In the genomic region with DNA sequence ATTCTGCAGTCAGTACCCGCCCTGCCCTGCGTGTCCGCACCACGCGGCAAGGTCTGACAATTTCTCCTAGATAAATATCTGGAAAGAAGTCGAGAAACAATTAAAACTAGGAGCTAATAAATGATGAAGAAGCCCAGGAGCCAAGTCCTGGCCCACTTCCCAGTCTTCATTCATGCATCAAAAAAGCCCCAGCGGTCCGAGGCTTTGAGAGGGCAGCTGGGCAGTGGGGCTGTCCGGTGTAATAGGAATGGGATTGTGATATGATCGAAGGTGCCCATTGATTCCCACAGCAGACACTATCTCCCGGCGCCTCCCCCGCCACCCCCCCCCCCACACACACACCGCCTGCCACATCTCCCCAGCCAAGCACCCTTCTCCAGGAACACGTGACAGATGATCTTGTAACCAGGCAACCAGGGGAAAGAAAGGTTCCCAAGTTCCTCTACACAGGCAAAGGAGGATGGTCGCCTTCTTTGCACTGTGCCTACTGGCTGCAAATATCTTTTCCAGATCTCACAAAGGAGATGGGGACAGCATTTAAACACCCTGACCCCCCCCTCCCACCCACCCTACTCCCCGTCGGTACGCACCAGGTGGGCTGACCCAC, we compare ENCODE assay signal across 10 mouse cellular contexts.
DNase-seq lines count a peak whose midpoint lies in the region; ATAC-seq lines count a peak whose summit lies in the region.
"Had no signal": no experiment of that assay in that cellular context is flagged by ENCODE, and none has a peak within 500 bp of the region (broad histone marks: within the 10 kb centered on the region; RNA-seq: fewer than 3 reads in every experiment).

No protein-coding gene starts in this region.

- DNase-seq in cerebellum, postnatal 10 days = peak; percentile 88 to 89
- DNase-seq in MN1 (ENCODE audit: low spot score) = peak; percentile 15
- DNase-seq in heart, adult 9 months (ENCODE audit: low spot score in 2 of 2) = no peak
- no peak for DNase-seq in frontal cortex, postnatal 36 days (ENCODE audit: low spot score in 2 of 2)
- DNase-seq: cerebellum, adult 11 months had no signal

- peak overlapping the region; percentile 26 for H3K4me2 ChIP-seq in hindbrain, embryonic 13.5 days
- H3K4me2 ChIP-seq in midbrain, embryonic 12.5 days (replicated peaks) = 0 out of 2 replicates have a peak overlapping the region, but pooled peaks have one; percentile 2
- no peak overlapping the region for H3K4me2 ChIP-seq in heart, embryonic 12.5 days
- H3K4me2 ChIP-seq: liver, embryonic 12.5 days had no signal

- no peaks in the 10 kb centered on the region for H3K27me3 ChIP-seq in hindbrain, embryonic 13.5 days
- H3K27me3 ChIP-seq in midbrain, embryonic 12.5 days = no peaks in the 10 kb centered on the region
- H3K27me3 ChIP-seq in heart, embryonic 12.5 days (replicated peaks) = 0 out of 2 replicates have a peak, but pooled peaks cover 9% of the 10 kb centered on the region
- H3K27me3 ChIP-seq: liver, embryonic 12.5 days had no signal

- peaks cover 95% of the 10 kb centered on the region for H3K4me1 ChIP-seq in hindbrain, embryonic 13.5 days (replicated peaks)
- H3K4me1 ChIP-seq in midbrain, embryonic 12.5 days = peaks cover 84% of the 10 kb centered on the region
- peaks cover 39% of the 10 kb centered on the region for H3K4me1 ChIP-seq in heart, embryonic 12.5 days (replicated peaks)
- H3K4me1 ChIP-seq: liver, embryonic 12.5 days had no signal

- H3K9me3 ChIP-seq in hindbrain, embryonic 13.5 days = no peaks in the 10 kb centered on the region
- H3K9me3 ChIP-seq in midbrain, embryonic 12.5 days = no peaks in the 10 kb centered on the region
- H3K9me3 ChIP-seq in heart, embryonic 12.5 days (replicated peaks) = no peaks in the 10 kb centered on the region
- H3K9me3 ChIP-seq: liver, embryonic 12.5 days had no signal

- no peak overlapping the region for H3K9ac ChIP-seq in hindbrain, embryonic 13.5 days
- no peak overlapping the region for H3K9ac ChIP-seq in midbrain, embryonic 12.5 days (replicated peaks)
- H3K9ac ChIP-seq in heart, embryonic 12.5 days = no peak overlapping the region
- H3K9ac ChIP-seq: liver, embryonic 12.5 days had no signal

- no peaks in the 10 kb centered on the region for H3K36me3 ChIP-seq in hindbrain, embryonic 13.5 days
- no peaks in the 10 kb centered on the region for H3K36me3 ChIP-seq in midbrain, embryonic 12.5 days
- no peaks in the 10 kb centered on the region for H3K36me3 ChIP-seq in heart, embryonic 12.5 days
- H3K36me3 ChIP-seq: liver, embryonic 12.5 days had no signal

- no peak for ATAC-seq in cerebellum, adult (ENCODE audit: insufficient number of reproducible peaks, low FRiP score, low TSS enrichment)
- peak; percentile 57 for ATAC-seq in hindbrain, embryonic 13.5 days (ENCODE audit: low FRiP score)
- ATAC-seq in midbrain, embryonic 12.5 days (ENCODE audit: low FRiP score, low read depth) = peak; percentile 47
- no peak for ATAC-seq in heart, embryonic 12.5 days (ENCODE audit: insufficient number of reproducible peaks, low FRiP score)
- ATAC-seq: liver, embryonic 12.5 days had no signal

- H3K27ac ChIP-seq in hindbrain, embryonic 13.5 days = peak overlapping the region; percentile 78
- peak overlapping the region; percentile 46 for H3K27ac ChIP-seq in midbrain, embryonic 12.5 days (replicated peaks)
- no peak overlapping the region for H3K27ac ChIP-seq in heart, embryonic 12.5 days (ENCODE audit: poor library complexity, severe bottlenecking)
- H3K27ac ChIP-seq: liver, embryonic 12.5 days had no signal

- 26% methylated on average over 19 of the region's 19 CpGs for WGBS in hindbrain, embryonic 13.5 days
- WGBS in midbrain, embryonic 12.5 days = 66% methylated on average over 19 of the region's 19 CpGs
- WGBS in heart, embryonic 12.5 days = 70% methylated on average over 19 of the region's 19 CpGs

- H3K4me3 ChIP-seq in hindbrain, embryonic 13.5 days = no peak overlapping the region
- H3K4me3 ChIP-seq in midbrain, embryonic 12.5 days = no peak overlapping the region
- no peak overlapping the region for H3K4me3 ChIP-seq in heart, embryonic 12.5 days
- H3K4me3 ChIP-seq: liver, embryonic 12.5 days had no signal

Comparison
In these comparisons a context has a peak if more than half of its experiments do, and no peak if none do; other contexts are left out.
1. DNase-seq: peak in cerebellum, postnatal 10 days (2 of 2) and MN1 (single experiment); none in heart, adult 9 months (0 of 2) and frontal cortex, postnatal 36 days (0 of 2).
2. ATAC-seq: peak in hindbrain, embryonic 13.5 days (single experiment) and midbrain, embryonic 12.5 days (single experiment); none in cerebellum, adult (single experiment) and heart, embryonic 12.5 days (single experiment).